Comparison of ENCODE assay signal across 9 mouse cellular contexts in genomic region chr13:51568501-51568901, GRCm38 (mm10). TPM values are rescaled to one million over a fixed set of nuclear protein-coding genes. Genes with fewer than 3 reads are reported as not detected.
DNase-seq lines count a peak whose midpoint lies in the region; ATAC-seq and TF ChIP-seq lines count a peak whose summit lies in the region.
"Had no signal": no experiment of that assay in that cellular context is flagged by ENCODE, and none has a peak within 500 bp of the region (broad histone marks: within the 10 kb centered on the region; RNA-seq: fewer than 3 reads in every experiment).

No protein-coding gene starts in this region.

- ATAC-seq in lung, postnatal 0 days: no peak
- ATAC-seq in embryonic facial prominence, embryonic 15.5 days (ENCODE audit: insufficient number of reproducible peaks, low FRiP score, low TSS enrichment, low read depth): no peak
- no peak for ATAC-seq in CD4-positive, CD25-positive, alpha-beta regulatory T cell, adult 4 months

- H3K4me3 ChIP-seq in lung, postnatal 0 days (ENCODE audit: low read depth, low read length): peak overlapping the region; percentile 21
- peak overlapping the region; percentile 52 for H3K4me3 ChIP-seq in embryonic facial prominence, embryonic 15.5 days (replicated peaks)
- H3K4me3 ChIP-seq in thymus, adult 2 months (ENCODE audit: control insufficient read depth, insufficient read depth, low read length): no peak overlapping the region

- WGBS in lung, postnatal 0 days: 4% methylated on average over 13 of the region's 13 CpGs
- 2% methylated on average over 13 of the region's 13 CpGs for WGBS in embryonic facial prominence, embryonic 15.5 days
- 6% methylated on average over 13 of the region's 13 CpGs for WGBS in thymus, adult 2 months

- no peaks in the 10 kb centered on the region; the same call in 1 of the 2 replicates for H3K4me1 ChIP-seq in lung, postnatal 0 days (ENCODE audit: insufficient read depth, low read depth, low read length)
- H3K4me1 ChIP-seq in embryonic facial prominence, embryonic 15.5 days: peaks cover 36% of the 10 kb centered on the region
- H3K4me1 ChIP-seq in thymus, adult 2 months (replicated peaks; ENCODE audit: control insufficient read depth, insufficient read depth, low read length): no peaks in the 10 kb centered on the region

- TF ChIP-seq POLR2A in thymus, adult 2 months (IDR thresholded peaks at IDR 0.05; ENCODE audit: control insufficient read depth, extremely low read depth, insufficient read depth, low read length, poor library complexity): no peak

- H3K9ac ChIP-seq in lung, postnatal 0 days (replicated peaks; ENCODE audit: low read depth): no peak overlapping the region
- H3K9ac ChIP-seq in embryonic facial prominence, embryonic 15.5 days: no peak overlapping the region

- H3K27me3 ChIP-seq in lung, postnatal 0 days (replicated peaks; ENCODE audit: insufficient read depth, low read length): peaks cover 45% of the 10 kb centered on the region
- H3K27me3 ChIP-seq in embryonic facial prominence, embryonic 15.5 days: peaks cover 47% of the 10 kb centered on the region
- peaks cover 18% of the 10 kb centered on the region; the same call in 1 of the 2 replicates for H3K27me3 ChIP-seq in thymus, adult 2 months (ENCODE audit: control insufficient read depth, insufficient read depth, low read length)

- no peaks in the 10 kb centered on the region for H3K36me3 ChIP-seq in lung, postnatal 0 days (ENCODE audit: insufficient read depth, low read length)
- no peaks in the 10 kb centered on the region for H3K36me3 ChIP-seq in embryonic facial prominence, embryonic 15.5 days
- H3K36me3 ChIP-seq in thymus, adult 2 months (ENCODE audit: control insufficient read depth, insufficient read depth, low read length): no peaks in the 10 kb centered on the region

- no peaks in the 10 kb centered on the region for H3K9me3 ChIP-seq in lung, postnatal 0 days (ENCODE audit: low read length)
- no peaks in the 10 kb centered on the region for H3K9me3 ChIP-seq in embryonic facial prominence, embryonic 15.5 days (replicated peaks)

- no peak for TF ChIP-seq EP300 in lung, postnatal 0 days (IDR thresholded peaks at IDR 0.05)

- no peak for TF ChIP-seq CTCF in lung, postnatal 0 days (IDR thresholded peaks at IDR 0.05)
- TF ChIP-seq CTCF in thymus, adult 2 months (IDR thresholded peaks at IDR 0.05; ENCODE audit: borderline replicate concordance, control insufficient read depth, extremely low read depth, insufficient read depth, low read length, poor library complexity): no peak

- H3K27ac ChIP-seq in lung, postnatal 0 days (ENCODE audit: low read length): no peak overlapping the region
- no peak overlapping the region for H3K27ac ChIP-seq in embryonic facial prominence, embryonic 15.5 days (replicated peaks)
- no peak overlapping the region for H3K27ac ChIP-seq in thymus, adult 2 months (ENCODE audit: control insufficient read depth, insufficient read depth, low read length)
- H3K27ac ChIP-seq: macrophage had no signal

- peak; percentile 13 for DNase-seq in lung, postnatal 0 days (ENCODE audit: low spot score)
- DNase-seq in lung, adult 18-20 months: no peak
- peak; percentile 7 for DNase-seq in induced T-regulatory cell, adult 2 months (ENCODE audit: low read depth)
- peak; percentile 66 for DNase-seq in neural tube, embryonic 10.5 days (ENCODE audit: extremely low spot score, low spot score)
- DNase-seq in thymus, adult 2 months: no peak
- DNase-seq in lung, postnatal 14 days: no peak

- H3K4me2 ChIP-seq in lung, postnatal 0 days (replicated peaks; ENCODE audit: low read depth, low read length): peak overlapping the region; percentile 61
- H3K4me2 ChIP-seq in embryonic facial prominence, embryonic 15.5 days (replicated peaks): peak overlapping the region; percentile 96

RNA-seq across cellular contexts. Expression of gene Shc3, which starts 0.7 kb away (rescaled TPM):
- 0.10 and 0.12 TPM in 2 replicates for polyA plus RNA-seq in lung, postnatal 0 days (2015; fragmentation: Nextera tagmentation; extraction: Ambion mirVana)
- 1.1 and 1.4 TPM in 2 replicates for polyA plus RNA-seq in embryonic facial prominence, embryonic 15.5 days (2015; fragmentation: Nextera tagmentation; extraction: Ambion mirVana)
- polyA plus RNA-seq in CD4-positive, CD25-positive, alpha-beta regulatory T cell, adult 4 months (2017; shearing (Covaris generic)): not detected
- 0.57 and 0.69 TPM in 2 replicates for polyA plus RNA-seq in thymus, adult 2 months (2012; rRNA removed)
- polyA plus RNA-seq: macrophage had no signal

Comparison
In these comparisons a context has a peak if more than half of its experiments do, and no peak if none do; other contexts are left out.
1. DNase-seq: peak in lung, postnatal 0 days (single experiment), induced T-regulatory cell, adult 2 months (single experiment) and neural tube, embryonic 10.5 days (single experiment); none in lung, adult 18-20 months (0 of 2), thymus, adult 2 months (single experiment) and lung, postnatal 14 days (single experiment).